Mouse (Mus musculus) ovary, postnatal 14 days (tissue): ENCODE measurements around the gene Scrg1.
A peak's percentile ranks its signal among the peaks of the same experiment; 100 is the strongest.
"Not testable (repeated sequence)": the region's sequence is repeated elsewhere in the genome, so short reads cannot be mapped to it uniquely, and the experiment has no call there.

Experiments
- DNase-seq: peaks from one replicate; pipeline ENCODE4 v3.0.0; 2022; ENCODE audit warnings: low spot score

Scrg1 gene

DNA sequence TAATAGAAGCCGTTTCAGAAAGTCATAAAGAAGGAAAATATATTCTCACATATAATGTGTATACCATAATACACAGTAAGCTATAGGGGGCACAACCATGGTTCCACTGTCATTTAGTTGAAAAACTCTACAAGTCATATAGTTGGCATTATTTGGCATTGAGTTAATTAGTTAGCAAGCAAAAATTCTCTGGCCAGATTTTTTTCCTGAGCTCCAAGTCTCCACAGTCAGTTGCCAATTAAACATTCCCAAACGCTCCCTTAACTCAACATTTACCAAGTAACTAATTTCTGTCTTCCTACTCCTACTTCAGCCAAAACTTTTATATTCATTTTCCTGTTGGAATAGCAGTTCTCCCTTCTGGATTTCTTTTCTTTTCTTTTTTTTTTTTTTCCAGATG, 2.4 kb upstream of the Scrg1 start:
- no peak for DNase-seq

DNA sequence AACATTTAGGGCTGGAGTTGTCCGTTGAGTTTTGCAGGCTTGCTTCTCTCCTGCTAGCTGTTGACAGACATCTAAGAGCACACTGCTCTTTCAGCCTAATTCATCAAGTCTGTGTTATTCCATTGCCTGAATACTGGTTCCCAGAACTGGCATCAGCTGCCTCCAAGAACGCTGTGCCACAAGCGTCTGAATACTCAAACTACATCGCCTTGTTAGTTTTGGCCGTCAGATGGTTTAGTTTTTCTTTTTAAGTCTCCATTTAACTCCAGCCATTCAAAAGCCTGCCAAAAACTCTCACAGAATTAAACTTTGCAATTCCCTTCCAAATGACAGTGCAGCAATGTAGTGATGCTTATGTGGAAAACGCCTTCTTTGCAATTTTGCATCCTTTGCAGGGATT, 1.4 kb downstream of the Scrg1 start:
- DNase-seq: no peak

DNA sequence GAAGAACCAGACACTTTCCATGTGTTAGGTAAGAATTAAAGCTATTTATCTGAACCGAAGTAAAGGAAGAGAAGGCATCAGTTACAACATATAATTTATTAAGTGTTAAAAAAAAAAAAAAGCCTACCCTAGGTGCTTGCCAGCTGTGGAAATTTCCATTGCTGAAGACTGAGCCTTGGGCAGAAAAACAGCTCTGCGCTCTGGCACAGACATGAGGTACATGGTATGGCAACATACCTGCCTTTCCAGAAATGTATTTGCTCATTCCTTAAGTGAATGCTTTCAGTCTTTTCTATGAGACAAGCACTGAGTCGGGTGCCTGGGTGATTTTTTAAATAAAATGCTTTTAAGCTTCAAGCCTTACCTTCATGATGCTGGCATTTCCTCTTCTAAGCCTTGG, 2.2 kb downstream of the Scrg1 start:
- no peak for DNase-seq

DNA sequence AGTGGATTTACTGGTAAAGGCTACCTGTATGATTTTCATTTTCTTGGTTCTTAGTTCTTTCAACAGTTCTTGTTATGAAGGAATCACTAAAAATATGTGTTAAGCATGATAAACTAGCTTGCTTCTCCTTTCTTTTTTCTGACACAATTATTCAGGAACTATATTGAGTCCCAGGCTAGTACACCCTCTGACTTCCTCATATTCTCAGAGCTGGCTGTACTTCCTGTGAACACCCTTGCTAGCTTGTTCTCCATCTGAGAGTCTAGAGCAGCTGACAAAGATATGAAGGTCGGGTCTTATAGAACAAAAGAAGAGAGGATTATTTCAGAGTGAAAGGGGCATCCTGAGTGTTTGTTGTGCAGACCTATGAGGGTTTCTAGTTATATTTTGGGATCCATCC, 7.1 kb downstream of the Scrg1 start:
- no peak for DNase-seq

DNA sequence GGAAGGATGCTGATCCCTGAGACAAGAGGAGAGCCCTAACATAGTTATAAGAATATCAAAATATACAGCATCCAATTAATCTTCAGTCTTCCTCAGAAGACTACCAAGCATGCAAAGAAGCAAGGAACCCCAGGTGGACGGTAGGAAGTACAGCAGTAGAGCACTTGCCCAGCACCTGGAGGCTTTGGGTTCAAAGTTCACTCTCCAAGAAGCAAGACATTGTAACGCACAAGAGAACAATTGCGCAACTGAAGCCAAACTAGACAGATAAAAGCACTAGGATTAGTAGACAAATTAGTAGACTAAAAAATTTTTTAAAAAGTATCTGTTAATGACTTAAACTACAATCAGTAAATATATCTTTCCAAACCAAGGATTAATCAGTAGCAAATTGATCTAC, 8.0 kb downstream of the Scrg1 start:
- no peak for DNase-seq

DNA sequence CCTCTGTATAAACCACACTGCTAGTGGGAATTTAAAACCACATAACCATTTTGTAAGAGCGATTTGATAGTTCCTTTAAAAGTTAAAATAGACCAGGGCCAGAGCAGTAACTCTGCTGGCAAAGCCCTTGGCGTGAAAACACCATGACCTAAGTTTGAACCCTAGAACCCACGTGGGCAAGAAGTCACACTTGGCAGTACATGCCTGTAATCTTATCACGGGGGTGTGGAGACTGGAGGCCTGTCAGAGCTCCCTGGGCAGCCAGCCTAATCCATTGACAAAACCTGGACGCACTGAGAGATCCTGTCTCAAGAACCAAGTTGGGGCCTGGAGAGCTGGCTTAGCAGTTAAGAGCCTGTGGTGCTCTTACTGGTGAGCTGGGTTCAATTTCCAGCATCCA, 12.9 kb downstream of the Scrg1 start:
- peak; percentile 43 for DNase-seq

DNA sequence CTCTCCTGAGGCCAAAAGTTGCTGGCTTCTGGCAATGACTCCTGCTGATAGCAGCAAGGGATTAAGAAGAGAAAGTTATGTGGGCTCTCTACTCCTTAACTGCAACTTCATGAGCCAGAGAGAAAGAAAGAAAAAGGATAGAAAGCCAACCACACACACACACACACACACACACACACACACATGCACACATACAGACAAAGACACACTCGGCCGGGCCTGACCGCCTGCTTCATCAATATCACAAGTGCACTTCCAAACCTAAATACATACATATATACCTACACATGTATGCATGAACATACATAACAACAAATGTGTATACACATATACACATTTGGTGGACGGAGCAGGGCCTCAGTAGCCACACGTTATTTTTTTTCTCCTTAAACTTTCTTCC, 15.1 kb downstream of the Scrg1 start:
- no peak for DNase-seq

DNA sequence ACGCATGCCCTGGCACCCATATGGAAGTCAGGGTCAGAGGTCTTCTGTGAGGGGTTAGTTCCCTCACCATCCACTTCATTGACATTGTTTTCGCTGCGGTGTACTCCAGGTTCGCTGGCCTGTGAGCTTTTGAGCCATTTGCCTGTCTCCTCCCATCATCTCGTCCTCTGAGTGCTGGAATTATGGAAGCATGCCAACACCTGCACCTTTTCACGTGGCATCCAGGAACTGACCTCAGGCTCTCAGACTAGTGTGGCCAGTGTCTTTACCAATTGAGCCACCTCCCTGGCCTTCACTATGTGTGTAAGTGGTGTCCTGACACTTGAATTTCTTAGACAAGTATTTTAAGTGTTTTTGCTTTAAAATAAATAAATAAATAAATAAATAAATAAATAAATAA, 18.0 kb downstream of the Scrg1 start:
- DNase-seq: no peak

DNA sequence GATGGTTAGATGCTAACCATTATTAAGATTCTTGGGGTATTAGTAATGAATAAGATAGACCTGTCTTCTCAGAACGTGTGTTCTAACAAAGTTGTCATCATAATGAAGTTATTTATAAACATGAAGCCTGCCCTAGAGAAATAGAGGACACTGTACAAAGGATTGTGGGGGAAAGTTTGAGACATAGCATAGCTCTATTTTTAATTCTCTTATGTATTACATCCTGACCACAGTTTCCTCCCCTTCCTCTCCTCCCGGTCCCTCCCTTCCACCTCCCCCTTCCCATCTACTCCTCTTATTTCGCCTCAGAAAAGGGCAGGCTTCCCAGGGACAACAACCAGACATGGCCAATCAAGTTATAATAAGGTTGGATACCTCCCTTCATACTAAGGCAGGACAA, 22.7 kb downstream of the Scrg1 start:
- no peak for DNase-seq

DNA sequence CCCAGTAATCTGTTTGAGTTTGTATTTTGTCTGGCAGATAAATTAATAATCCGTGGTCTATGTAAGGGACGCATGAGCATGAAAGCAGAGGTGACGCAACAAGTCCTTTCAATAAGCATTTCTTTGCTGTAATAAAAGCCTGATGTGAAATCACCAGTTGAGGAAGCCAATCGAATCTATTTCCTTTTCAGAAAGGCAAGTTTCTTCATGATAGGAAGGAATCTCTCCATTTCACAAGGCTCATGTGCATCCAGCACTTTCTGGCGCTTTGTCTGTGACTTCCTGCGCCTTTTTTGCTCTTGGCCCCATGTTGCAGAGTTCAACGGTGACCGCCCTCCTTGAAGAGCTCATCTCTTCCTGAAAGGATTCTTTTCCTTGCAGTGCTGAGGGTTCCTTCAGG, 24.0 kb downstream of the Scrg1 start:
- no peak for DNase-seq

DNA sequence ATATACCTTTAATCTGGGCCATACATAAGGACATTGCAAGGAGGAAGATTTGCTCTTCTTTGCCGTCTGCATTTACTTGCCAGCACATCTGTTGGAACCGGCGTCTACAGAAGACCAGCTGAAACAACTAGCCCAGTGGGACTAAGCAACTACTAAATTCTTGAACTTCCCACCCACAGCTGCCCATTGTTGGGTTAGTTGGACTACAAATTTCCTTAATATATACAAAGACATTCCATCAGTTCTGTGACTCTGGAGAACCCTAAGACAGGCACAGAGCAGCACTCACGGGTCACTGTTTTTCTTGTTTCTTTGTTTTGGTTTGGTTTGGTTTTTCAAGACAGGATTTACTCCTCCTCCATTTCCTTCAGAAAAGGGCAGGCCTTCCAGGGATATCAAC, 24.9 kb downstream of the Scrg1 start:
- no peak for DNase-seq

DNA sequence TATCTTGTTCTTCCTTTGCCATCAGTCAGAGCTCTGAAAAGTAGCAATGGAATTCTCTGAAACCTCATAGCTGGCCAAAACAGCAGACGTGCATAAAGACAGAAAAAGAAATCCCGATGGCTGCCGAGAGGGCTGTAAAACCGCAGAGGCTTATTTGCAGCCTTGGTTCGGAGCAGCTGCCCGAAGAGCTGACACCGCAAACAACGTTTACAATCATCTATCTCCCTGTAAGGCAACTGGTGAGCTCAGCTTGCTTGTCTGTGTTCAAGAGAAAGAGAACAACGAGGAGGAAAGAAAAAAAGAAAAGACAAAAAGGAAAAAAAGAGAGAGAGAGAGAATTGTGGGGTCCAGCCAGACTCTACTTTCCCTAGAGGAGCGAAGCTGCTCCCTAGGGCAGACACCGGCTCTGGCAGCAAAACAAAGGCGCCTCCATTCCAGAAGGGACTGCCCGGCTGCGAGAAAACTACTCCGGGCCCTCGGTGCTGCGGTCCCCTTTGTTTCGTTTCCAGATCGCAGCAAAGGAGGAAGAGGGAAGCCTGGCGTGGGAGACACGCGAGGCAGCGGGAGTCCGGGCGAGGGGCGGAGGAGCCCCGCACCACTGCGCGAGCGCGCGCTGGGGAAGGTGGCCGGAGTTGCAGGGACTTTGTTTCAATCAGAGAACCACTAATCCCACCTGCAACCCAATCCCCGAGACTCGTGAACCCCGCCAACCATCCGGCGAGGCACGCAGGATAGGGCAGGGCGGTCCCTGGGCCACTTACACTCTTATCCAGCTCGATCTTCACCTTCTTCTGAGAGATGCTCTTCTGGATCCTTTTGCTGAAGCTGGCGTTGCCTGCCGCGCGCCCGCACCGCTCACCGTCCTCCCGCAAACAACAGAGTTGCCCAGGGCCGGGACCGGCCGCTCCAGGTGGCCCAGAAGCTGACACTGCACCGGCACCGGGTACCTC, 31.0 kb downstream of the Scrg1 start:
- peak; percentile 19 for DNase-seq

DNA sequence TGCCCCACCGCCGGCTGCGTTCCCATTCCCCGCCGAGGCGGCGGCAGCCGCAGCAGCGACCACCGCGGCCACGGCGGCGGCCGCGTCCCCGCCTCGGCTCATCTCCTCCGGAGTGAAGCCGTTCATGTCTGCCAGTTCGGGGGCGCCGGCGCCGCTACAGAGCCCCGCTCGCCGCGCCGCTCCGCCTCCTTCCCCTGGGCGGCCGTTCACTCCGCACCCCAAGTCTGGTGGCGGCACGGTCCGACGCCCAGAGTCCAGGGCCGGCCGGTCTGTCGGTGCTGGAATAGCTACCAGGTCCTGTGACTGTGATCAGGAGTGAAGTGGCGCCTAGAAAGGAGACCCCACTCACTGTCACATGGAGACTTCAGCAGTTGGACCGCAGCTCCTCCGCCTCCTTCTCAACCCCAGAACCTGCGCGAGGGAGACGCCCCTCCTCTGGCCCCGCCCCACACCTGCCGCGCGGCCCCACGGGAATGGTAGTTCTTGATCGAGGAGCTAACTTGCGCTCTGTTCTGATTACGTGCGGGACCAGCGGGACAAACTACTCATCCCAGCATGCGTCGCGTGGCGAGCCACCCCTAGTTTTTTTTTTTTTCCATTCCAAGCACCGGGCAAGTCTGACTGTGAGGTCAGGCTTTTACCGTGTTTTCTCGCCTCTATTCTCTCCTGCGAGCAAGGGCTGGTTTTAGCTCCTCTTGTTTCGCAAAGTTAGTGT, 31.9 kb downstream of the Scrg1 start, which contains the start of gene Sap30:
Sap30 (minus strand) TSS at position 420 of the 715 bp plus-strand sequence.
- peak; percentile 94 for DNase-seq

DNA sequence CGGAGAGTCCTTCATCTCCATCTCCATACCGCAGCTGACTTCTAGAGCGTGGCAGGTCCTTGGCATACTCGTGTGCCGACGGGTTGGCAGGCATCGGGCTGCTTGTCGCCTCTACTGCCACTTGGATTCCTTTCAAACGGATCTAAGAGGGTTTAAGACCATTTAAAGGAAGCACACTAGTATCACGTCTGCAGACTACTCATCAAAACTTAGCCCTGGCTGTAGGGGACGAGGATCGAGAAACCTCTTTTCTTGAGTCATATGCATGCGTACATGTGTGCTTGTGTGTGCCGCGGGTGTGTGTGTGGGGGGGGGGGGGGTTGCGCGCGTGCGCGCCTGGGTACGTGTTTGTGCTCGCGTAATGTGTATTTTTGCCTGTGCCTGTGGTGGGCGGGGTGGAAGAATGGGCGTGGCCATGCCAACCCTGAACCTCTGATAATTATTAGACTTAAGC, 32.6 kb downstream of the Scrg1 start:
- DNase-seq: no peak

DNA sequence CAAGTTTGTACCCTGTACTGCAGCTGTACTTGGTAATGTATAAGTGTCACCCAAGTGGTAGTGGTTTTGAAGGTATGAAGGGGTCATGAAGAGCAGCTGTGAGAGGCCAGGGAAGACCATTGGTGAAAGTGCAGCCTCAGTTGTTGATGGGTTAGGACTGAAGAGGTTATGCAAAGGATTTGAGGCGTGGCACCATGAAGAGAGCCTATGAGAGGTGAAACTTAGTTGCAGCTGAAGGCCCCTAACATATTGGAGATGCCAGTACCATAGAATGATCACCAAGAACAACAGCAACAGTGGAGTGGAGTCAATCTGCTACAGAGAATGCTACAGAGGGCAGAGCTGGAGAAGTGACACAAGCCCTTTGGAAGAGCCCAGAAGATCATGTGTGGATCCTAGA, 33.6 kb downstream of the Scrg1 start:
- no peak for DNase-seq

DNA sequence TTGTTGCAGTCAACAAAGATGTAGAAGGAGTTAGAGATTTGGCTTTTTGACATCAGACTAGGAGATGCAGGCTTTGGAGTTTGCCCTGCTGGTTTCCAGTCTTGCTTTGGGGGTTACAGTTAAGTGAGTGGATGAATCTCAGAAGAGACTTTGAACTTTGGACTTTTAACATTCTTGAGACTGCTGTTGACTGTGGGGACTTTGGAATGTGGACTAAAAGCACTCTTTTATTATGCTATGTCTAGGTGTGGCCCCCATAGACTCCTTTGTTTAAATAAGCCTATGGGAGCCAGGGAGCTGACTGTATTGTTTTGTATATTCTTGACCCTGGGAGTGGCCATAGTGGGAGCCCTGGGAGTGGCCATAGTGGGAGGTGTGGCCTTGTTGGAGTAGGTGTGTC, 34.2 kb downstream of the Scrg1 start:
- DNase-seq: no peak

DNA sequence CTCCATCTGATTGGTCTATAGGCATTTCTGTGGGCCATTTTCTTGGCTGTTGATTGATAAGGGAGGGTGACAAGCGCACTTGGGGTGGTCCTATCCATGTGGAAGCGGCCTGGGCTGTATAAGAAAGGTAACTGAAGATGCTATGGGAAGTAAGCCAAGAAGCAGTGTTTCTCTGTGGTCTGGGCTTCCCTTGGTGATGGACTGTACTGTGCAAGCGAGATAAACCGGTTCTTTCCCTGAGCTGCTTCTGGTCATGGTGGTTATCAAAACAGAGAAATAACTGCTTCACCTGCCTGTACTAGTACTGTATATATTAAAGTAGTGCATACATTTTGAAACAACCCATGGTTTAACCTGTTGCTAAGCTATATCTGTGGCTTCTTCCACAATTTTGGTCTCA, 36.1 kb downstream of the Scrg1 start:
- DNase-seq: no peak

DNA sequence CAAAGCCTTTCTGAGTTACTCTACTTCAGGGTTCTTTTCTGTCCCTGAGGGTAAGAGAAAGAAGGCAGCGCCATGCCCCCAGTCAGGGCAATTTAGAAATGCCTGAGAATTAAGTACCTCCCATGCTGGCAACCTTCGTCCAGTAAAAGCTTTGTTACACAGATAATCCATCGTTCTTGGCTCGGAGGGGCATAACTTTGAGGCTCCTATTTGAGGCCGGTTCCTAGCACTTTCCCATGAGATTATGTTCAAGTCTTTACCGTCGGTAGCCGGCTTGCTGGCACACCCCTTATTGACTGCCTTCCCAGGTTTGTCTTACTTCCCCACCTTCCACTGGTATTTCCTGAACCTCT, 42.7 kb downstream of the Scrg1 start:
- no peak for DNase-seq

DNA sequence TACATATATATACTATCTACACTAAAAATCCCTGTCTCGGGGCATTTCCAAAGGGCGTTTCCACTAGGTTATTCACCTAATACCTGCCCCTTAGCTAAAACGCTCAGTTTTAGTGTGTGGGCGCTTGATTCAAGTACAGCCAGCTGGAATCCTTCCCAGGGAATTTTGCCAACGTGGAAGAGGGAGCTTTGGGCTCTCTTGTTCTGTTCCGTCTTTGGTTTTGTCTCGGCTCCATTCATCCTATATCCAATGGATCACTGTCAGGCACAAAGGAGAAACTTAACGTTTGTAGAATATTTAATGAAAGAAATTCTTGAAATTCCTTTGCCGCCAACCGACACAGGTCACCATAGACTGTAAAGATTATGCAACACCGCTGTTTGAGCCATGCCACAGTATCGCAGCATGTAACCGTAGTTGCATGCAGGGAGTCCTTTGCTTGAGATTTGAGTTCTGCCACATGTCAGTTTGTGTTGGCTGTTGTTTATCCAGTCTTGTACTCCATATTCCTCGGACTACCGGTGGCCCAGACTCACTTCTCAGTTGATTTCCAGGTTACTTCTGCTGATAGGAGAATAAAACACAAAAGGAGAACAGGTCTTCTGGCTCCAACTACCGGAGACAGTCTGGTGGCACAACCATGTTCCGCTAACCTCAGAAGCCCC, 43.3 kb downstream of the Scrg1 start:
- peak; percentile 44 for DNase-seq

DNA sequence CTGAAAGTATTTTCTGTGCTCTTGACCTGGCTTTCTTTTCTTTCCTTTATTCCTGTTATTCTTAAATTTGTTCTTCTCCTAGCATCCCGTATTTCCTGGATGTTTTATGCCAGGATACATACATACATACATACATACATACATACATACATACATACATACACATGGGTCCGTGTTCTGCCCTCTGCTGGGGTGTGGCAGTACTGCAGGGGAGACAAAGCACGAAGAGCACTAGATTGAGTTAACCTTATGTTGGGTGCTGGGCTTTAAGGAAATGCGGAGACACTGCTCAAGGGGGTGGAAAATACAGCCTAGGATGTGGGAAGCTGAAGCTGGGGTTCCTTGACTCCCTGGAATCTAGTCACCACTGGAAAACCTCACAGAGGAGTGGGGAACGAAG, 47.9 kb downstream of the Scrg1 start:
- no peak for DNase-seq

DNA sequence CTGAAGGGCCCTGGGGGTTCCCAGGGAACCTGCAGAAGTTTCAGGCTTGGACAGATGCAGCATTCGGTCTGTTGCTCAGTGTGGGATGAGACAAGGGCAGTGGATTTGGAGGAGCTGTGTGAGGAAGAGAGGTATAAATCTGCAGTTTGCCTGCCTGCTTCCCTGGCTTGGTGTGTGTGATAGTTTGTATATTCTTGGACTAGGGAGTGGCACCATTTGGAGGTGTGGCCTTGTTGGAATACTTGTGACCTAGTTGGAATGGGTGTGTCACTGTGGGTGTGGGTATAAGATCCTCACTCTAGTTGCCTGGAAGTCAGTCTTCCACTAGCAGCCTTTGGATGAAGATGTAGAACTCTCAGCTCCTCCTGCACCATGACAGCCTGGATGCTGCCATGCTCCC, 49.8 kb downstream of the Scrg1 start:
- DNase-seq: not testable (repeated sequence)

DNA sequence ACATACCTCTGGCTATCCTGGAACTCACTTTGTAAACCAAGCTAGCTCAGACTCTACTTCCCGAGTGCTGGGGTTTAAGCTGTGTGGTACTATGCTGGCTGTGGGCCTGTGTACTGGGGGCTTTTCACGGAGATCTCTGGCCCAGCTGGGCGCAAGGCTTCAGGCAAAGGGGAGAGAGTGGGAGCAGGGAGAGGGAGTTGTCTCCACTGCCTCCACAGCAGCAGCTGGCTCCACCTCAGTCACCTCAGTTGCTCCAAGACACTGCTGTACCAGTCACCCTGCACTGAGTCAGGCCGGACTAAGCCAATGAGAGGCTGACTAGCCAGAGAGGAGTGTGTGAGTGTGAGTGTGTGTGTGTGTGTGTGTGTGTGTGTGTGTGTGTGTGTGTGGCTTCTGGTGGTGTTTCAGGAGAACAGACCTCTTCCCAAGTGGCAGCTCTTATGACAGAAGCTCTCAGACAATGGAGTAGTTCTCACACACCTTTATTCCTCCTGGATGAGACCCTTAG, 51.9 kb downstream of the Scrg1 start:
- DNase-seq: no peak

DNA sequence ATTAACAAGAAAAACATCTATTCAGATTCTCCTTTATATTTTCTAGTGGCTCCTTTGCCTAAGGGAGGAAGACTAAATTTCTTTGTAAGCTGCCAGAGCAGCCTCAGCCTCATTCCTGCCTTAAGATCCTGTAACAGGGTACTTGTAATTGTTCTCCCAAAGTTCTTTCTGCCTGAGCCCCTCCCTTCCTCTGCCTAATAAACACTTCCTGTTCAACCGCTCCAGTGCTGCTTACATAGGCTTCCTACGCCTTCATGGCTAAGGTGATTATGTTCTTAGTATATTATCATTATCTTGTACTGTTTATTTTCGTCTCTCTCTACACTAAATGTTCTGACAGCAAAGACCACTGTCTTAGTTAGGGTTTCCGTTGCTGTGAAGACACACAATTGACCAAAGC, 52.9 kb downstream of the Scrg1 start:
- DNase-seq: no peak
